Mouse (Mus musculus) liver, postnatal 0 days (tissue): Measurements from ENCODE around the gene Ttll11.

ENCODE experiments used
- CTCF ChIP-seq: sonication (generic); IDR thresholded peaks from 2 replicates; pipeline ENCODE4 v1.5.1; 2016; ENCODE audit warnings: antibody characterized with exemption, low read depth
- EP300 ChIP-seq: IDR thresholded peaks from 2 replicates; pipeline ENCODE4 v1.6.1; 2016; ENCODE audit warnings: antibody characterized with exemption, low read depth, mild to moderate bottlenecking

- TF ChIP-seq CTCF (no peak), EP300 (no peak)
Measured at GRCm38 (mm10) chr2:35843896-35844690, 135.6 kb downstream of the Ttll11 start.
